ENCODE assay signal across 23 mouse cellular contexts in the genomic region with DNA sequence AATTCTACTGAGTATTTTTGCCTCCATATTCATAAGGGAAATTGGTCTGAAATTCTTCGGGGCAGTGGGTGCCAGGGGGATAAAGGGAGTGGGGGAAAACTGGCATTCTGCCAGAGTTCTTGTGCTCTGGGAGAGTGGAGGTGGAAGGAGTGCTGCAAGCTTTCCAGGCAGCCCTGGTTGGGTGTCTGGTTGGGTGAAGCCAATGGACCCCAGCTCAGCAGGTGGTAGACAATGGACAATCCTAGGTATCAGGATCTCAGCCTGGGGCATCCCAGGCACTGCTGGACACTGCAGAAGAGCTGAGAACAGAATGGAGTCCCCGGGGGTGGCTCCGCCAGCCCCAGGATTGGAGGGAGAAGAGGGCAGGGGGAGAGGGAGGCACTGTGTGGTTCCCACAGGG. TPM values are rescaled to one million over a fixed set of nuclear protein-coding genes. Genes with fewer than 3 reads are reported as not detected.
DNase-seq lines count a peak whose midpoint lies in the region; ATAC-seq lines count a peak whose summit lies in the region.
"Had no signal": no experiment of that assay in that cellular context is flagged by ENCODE, and none has a peak within 500 bp of the region (broad histone marks: within the 10 kb centered on the region; RNA-seq: fewer than 3 reads in every experiment).

No protein-coding gene starts in this region.

- H3K27ac ChIP-seq in embryonic facial prominence, embryonic 13.5 days, result no peak overlapping the region
- no peak overlapping the region for H3K27ac ChIP-seq in embryonic facial prominence, embryonic 10.5 days (replicated peaks)
- H3K27ac ChIP-seq in heart, embryonic 12.5 days (ENCODE audit: poor library complexity, severe bottlenecking), result no peak overlapping the region
- no peak overlapping the region for H3K27ac ChIP-seq in limb, embryonic 15.5 days
- H3K27ac ChIP-seq in limb, embryonic 10.5 days, result no peak overlapping the region
- H3K27ac ChIP-seq in neural tube, embryonic 11.5 days (ENCODE audit: low read depth, low read length), result no peak overlapping the region
- H3K27ac ChIP-seq: embryonic facial prominence, embryonic 15.5 days; heart, adult 2 months; heart, embryonic 10.5 days; hindbrain, embryonic 15.5 days; intestine, embryonic 15.5 days had no signal

- no peaks in the 10 kb centered on the region for H3K36me3 ChIP-seq in embryonic facial prominence, embryonic 13.5 days
- H3K36me3 ChIP-seq in embryonic facial prominence, embryonic 10.5 days (replicated peaks), result peaks cover 17% of the 10 kb centered on the region
- no peaks in the 10 kb centered on the region for H3K36me3 ChIP-seq in heart, embryonic 12.5 days
- H3K36me3 ChIP-seq in limb, embryonic 15.5 days, result no peaks in the 10 kb centered on the region
- no peaks in the 10 kb centered on the region for H3K36me3 ChIP-seq in limb, embryonic 10.5 days
- no peaks in the 10 kb centered on the region for H3K36me3 ChIP-seq in neural tube, embryonic 11.5 days (ENCODE audit: control insufficient read depth, insufficient read depth, low read length)
- H3K36me3 ChIP-seq: embryonic facial prominence, embryonic 15.5 days; heart, embryonic 10.5 days; intestine, embryonic 15.5 days had no signal

- DNase-seq in embryonic facial prominence, embryonic 10.5 days (ENCODE audit: low spot score), result no peak
- DNase-seq in heart, adult 11 months, result peak; percentile 71
- no peak for DNase-seq in limb, embryonic 10.5 days (ENCODE audit: low spot score)
- peak; percentile 8 for DNase-seq in neural tube, embryonic 11.5 days (ENCODE audit: low spot score)
- no peak for DNase-seq in neural tube, embryonic 10.5 days (ENCODE audit: extremely low spot score, low spot score)
- DNase-seq: adrenal gland, adult 8-10 months; adrenal gland, postnatal 25 days; cerebellum, adult 11-12 months; cerebellum, adult 8-10 months; cerebellum, postnatal 10 days; cerebellum, postnatal 36 days; embryo, embryonic 11 days; gastrocnemius, postnatal 25 days; heart, adult 2 months had no signal

- no peak overlapping the region for H3K4me3 ChIP-seq in embryonic facial prominence, embryonic 13.5 days
- no peak overlapping the region for H3K4me3 ChIP-seq in embryonic facial prominence, embryonic 10.5 days
- H3K4me3 ChIP-seq in heart, embryonic 12.5 days, result no peak overlapping the region
- no peak overlapping the region for H3K4me3 ChIP-seq in limb, embryonic 15.5 days
- H3K4me3 ChIP-seq in limb, embryonic 10.5 days, result no peak overlapping the region
- no peak overlapping the region for H3K4me3 ChIP-seq in neural tube, embryonic 11.5 days (ENCODE audit: low read depth, low read length)
- H3K4me3 ChIP-seq: embryonic facial prominence, embryonic 15.5 days; heart, adult 2 months; heart, embryonic 10.5 days; hindbrain, embryonic 15.5 days; intestine, embryonic 15.5 days had no signal

- WGBS in embryonic facial prominence, embryonic 13.5 days, result 86% methylated on average over 3 of the region's 3 CpGs
- WGBS in embryonic facial prominence, embryonic 10.5 days, result 92% methylated on average over 3 of the region's 3 CpGs
- 78% methylated on average over 3 of the region's 3 CpGs for WGBS in heart, embryonic 12.5 days
- 88% methylated on average over 3 of the region's 3 CpGs for WGBS in limb, embryonic 15.5 days
- 88% methylated on average over 3 of the region's 3 CpGs for WGBS in limb, embryonic 10.5 days
- WGBS in neural tube, embryonic 11.5 days, result 96% methylated on average over 3 of the region's 3 CpGs

- H3K4me2 ChIP-seq in embryonic facial prominence, embryonic 13.5 days, result no peak overlapping the region
- no peak overlapping the region for H3K4me2 ChIP-seq in heart, embryonic 12.5 days
- H3K4me2 ChIP-seq in limb, embryonic 15.5 days, result no peak overlapping the region
- no peak overlapping the region for H3K4me2 ChIP-seq in neural tube, embryonic 11.5 days (ENCODE audit: low read depth)
- H3K4me2 ChIP-seq: embryonic facial prominence, embryonic 15.5 days; hindbrain, embryonic 15.5 days; intestine, embryonic 15.5 days had no signal

- 0 out of 2 replicates have a peak, but pooled peaks have one; percentile 52 for ATAC-seq in embryonic facial prominence, embryonic 13.5 days (ENCODE audit: insufficient number of reproducible peaks, insufficient read depth, low FRiP score, low TSS enrichment, low read depth)
- no peak for ATAC-seq in heart, embryonic 12.5 days (ENCODE audit: insufficient number of reproducible peaks, low FRiP score)
- ATAC-seq in limb, embryonic 15.5 days (ENCODE audit: insufficient number of reproducible peaks, low FRiP score, low TSS enrichment, low read depth), result peak; percentile 24; the same call in 1 of the 2 replicates
- ATAC-seq in neural tube, embryonic 11.5 days (ENCODE audit: insufficient read depth, low FRiP score, low TSS enrichment), result no peak
- ATAC-seq: activated CD4-positive, CD25-positive, alpha-beta regulatory T cell, adult 4 months; forebrain, embryonic 14.5 days; intestine, embryonic 15.5 days had no signal

- no peaks in the 10 kb centered on the region for H3K9me3 ChIP-seq in embryonic facial prominence, embryonic 13.5 days
- no peaks in the 10 kb centered on the region for H3K9me3 ChIP-seq in embryonic facial prominence, embryonic 10.5 days
- H3K9me3 ChIP-seq in heart, embryonic 12.5 days (replicated peaks), result no peaks in the 10 kb centered on the region
- H3K9me3 ChIP-seq in limb, embryonic 15.5 days, result no peaks in the 10 kb centered on the region
- no peaks in the 10 kb centered on the region for H3K9me3 ChIP-seq in limb, embryonic 10.5 days (replicated peaks)
- H3K9me3 ChIP-seq in neural tube, embryonic 11.5 days (ENCODE audit: control insufficient read depth, low read length), result no peaks in the 10 kb centered on the region
- H3K9me3 ChIP-seq: heart, embryonic 10.5 days; intestine, embryonic 15.5 days had no signal

- H3K4me1 ChIP-seq in embryonic facial prominence, embryonic 13.5 days, result no peaks in the 10 kb centered on the region
- no peaks in the 10 kb centered on the region for H3K4me1 ChIP-seq in embryonic facial prominence, embryonic 10.5 days
- no peaks in the 10 kb centered on the region for H3K4me1 ChIP-seq in heart, embryonic 12.5 days (replicated peaks)
- H3K4me1 ChIP-seq in limb, embryonic 15.5 days, result no peaks in the 10 kb centered on the region
- H3K4me1 ChIP-seq in limb, embryonic 10.5 days, result no peaks in the 10 kb centered on the region
- no peaks in the 10 kb centered on the region for H3K4me1 ChIP-seq in neural tube, embryonic 11.5 days (ENCODE audit: control insufficient read depth, insufficient read depth, low read length)
- H3K4me1 ChIP-seq: embryonic facial prominence, embryonic 15.5 days; heart, embryonic 10.5 days; hindbrain, embryonic 15.5 days; intestine, embryonic 15.5 days had no signal

- H3K27me3 ChIP-seq in embryonic facial prominence, embryonic 13.5 days, result no peaks in the 10 kb centered on the region
- no peaks in the 10 kb centered on the region for H3K27me3 ChIP-seq in embryonic facial prominence, embryonic 10.5 days (replicated peaks; ENCODE audit: low read depth, poor library complexity, severe bottlenecking)
- H3K27me3 ChIP-seq in heart, embryonic 12.5 days (replicated peaks), result no peaks in the 10 kb centered on the region
- no peaks in the 10 kb centered on the region for H3K27me3 ChIP-seq in limb, embryonic 15.5 days
- H3K27me3 ChIP-seq in limb, embryonic 10.5 days (ENCODE audit: low read depth, poor library complexity, severe bottlenecking), result no peaks in the 10 kb centered on the region
- H3K27me3 ChIP-seq in neural tube, embryonic 11.5 days (ENCODE audit: control insufficient read depth, insufficient read depth, low read length), result no peaks in the 10 kb centered on the region
- H3K27me3 ChIP-seq: embryonic facial prominence, embryonic 15.5 days; hindbrain, embryonic 15.5 days; intestine, embryonic 15.5 days had no signal

- H3K9ac ChIP-seq in embryonic facial prominence, embryonic 13.5 days, result no peak overlapping the region
- no peak overlapping the region for H3K9ac ChIP-seq in heart, embryonic 12.5 days
- no peak overlapping the region for H3K9ac ChIP-seq in limb, embryonic 15.5 days
- no peak overlapping the region for H3K9ac ChIP-seq in neural tube, embryonic 11.5 days (ENCODE audit: low read length)
- H3K9ac ChIP-seq: embryonic facial prominence, embryonic 15.5 days; hindbrain, embryonic 15.5 days; intestine, embryonic 15.5 days had no signal

RNA-seq across cellular contexts. Expression of gene Nr2f1, which starts 22.1 kb away (rescaled TPM):
- 14.1 and 15.8 TPM in 2 replicates for polyA plus RNA-seq in embryonic facial prominence, embryonic 13.5 days (2015; fragmentation: Nextera tagmentation; extraction: Ambion mirVana)
- 54.4 and 58.6 TPM in 2 replicates for polyA plus RNA-seq in embryonic facial prominence, embryonic 10.5 days (2016; fragmentation: Nextera tagmentation; extraction: Ambion mirVana)
- polyA plus RNA-seq in heart, embryonic 12.5 days (2016; fragmentation: Nextera tagmentation; extraction: Ambion mirVana), result 5.0 and 6.7 TPM in 2 replicates
- polyA plus RNA-seq in limb, embryonic 15.5 days (2015; fragmentation: Nextera tagmentation; extraction: Ambion mirVana), result 1.3 and 1.9 TPM in 2 replicates
- 18.2 and 19.6 TPM in 2 replicates for polyA plus RNA-seq in limb, embryonic 10.5 days (2016; fragmentation: Nextera tagmentation; extraction: Ambion mirVana)
- polyA plus RNA-seq in neural tube, embryonic 11.5 days (2014; fragmentation: Nextera tagmentation; extraction: Ambion mirVana), result 61.2 and 62.9 TPM in 2 replicates
- polyA plus RNA-seq: activated CD4-positive, CD25-positive, alpha-beta regulatory T cell, adult 4 months had no signal

Comparison
In these comparisons a context has a peak if more than half of its experiments do, and no peak if none do; other contexts are left out.
1. DNase-seq: peak in heart, adult 11 months (single experiment) and neural tube, embryonic 11.5 days (single experiment); none in embryonic facial prominence, embryonic 10.5 days (single experiment), limb, embryonic 10.5 days (single experiment) and neural tube, embryonic 10.5 days (single experiment).
2. ATAC-seq: peak in embryonic facial prominence, embryonic 13.5 days (single experiment) and limb, embryonic 15.5 days (single experiment); none in heart, embryonic 12.5 days (single experiment) and neural tube, embryonic 11.5 days (single experiment).